Mouse (Mus musculus): ENCODE data around the gene Gm12794.
"Not testable (repeated sequence)": the region's sequence is repeated elsewhere in the genome, so short reads cannot be mapped to it uniquely, and the experiment has no call there.

Gm12794 gene

GRCm38 (mm10) chr4:101940107-101940506 lies at the start of gene Gm12794:
Gene Gm12794 (plus strand): TSS chr4:101940407.
- DNase-seq (ENCODE audit: low spot score): not testable (repeated sequence)

- no peak for DNase-seq (ENCODE audit: low spot score)
These were observed 46.4 kb upstream of the Gm12794 start, which contains the start of gene C130073F10Rik for GRCm38 (mm10) chr4:101893656-101894420. Gene C130073F10Rik (minus strand): TSS chr4:101893789.

- DNase-seq (ENCODE audit: low spot score): not testable (repeated sequence)
These were observed 31.4 kb upstream of the Gm12794 start, which contains the start of gene Gm12800 for GRCm38 (mm10) chr4:101908821-101909220. Gene Gm12800 (plus strand): TSS chr4:101909121.

- not testable (repeated sequence) for DNase-seq (ENCODE audit: low spot score)
These were observed 40.7 kb downstream of the Gm12794 start, which contains the start of gene Gm12790 for GRCm38 (mm10) chr4:101980949-101981348. Gene Gm12790 (minus strand): TSS chr4:101981049.

DNA sequence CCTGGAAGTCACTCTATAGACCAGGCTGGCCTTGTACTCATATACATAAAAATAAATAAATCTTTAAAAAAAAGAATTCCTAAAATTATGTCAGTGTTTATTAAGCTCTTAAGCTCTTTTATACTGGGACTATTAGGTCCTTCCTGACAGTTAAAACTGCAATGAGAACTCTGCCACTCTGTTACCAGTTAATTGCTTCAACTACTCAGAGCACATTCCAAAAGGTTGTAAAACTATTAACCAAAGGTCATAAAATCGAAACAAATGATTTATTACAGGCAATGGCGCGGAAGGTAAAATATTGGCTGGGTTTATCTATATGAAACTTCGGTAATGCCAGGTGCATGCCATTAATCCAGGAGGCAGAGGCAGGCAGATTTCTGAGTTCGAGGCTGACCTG lies 45.5 kb downstream of the Gm12794 start:
- no peak for DNase-seq (ENCODE audit: low spot score)

- DNase-seq (ENCODE audit: low spot score): not testable (repeated sequence)
These were observed 46.1 kb downstream of the Gm12794 start, which contains the start of gene Gm12789 for GRCm38 (mm10) chr4:101986326-101986725. Gene Gm12789 (plus strand): TSS chr4:101986626.
